Mouse (Mus musculus): ENCODE results near the gene Slc9a8.
A peak's percentile ranks its signal among the peaks of the same experiment; 100 is the strongest.

The Slc9a8 gene

DNA sequence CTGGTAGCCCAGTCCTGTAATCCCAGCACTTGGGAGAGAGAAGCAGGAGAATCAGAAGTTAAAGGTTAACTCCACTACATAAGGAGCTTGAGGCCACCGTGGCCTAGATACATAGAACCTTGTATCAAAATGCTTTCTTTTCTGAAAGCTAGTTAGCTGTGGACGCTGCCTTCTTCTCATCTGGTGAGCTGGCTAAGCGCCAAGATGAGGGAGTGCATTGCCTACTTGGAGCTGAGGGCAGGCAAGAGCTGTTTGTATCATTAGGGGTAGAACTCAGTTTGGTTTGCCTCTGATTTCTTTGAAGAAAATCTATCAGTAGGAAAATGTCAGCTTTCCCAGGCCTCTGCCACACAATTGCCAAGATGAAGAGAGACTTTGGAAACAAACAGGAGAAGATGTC, 32.3 kb downstream of the Slc9a8 start:
- DNase-seq, result peak; percentile 42

DNA sequence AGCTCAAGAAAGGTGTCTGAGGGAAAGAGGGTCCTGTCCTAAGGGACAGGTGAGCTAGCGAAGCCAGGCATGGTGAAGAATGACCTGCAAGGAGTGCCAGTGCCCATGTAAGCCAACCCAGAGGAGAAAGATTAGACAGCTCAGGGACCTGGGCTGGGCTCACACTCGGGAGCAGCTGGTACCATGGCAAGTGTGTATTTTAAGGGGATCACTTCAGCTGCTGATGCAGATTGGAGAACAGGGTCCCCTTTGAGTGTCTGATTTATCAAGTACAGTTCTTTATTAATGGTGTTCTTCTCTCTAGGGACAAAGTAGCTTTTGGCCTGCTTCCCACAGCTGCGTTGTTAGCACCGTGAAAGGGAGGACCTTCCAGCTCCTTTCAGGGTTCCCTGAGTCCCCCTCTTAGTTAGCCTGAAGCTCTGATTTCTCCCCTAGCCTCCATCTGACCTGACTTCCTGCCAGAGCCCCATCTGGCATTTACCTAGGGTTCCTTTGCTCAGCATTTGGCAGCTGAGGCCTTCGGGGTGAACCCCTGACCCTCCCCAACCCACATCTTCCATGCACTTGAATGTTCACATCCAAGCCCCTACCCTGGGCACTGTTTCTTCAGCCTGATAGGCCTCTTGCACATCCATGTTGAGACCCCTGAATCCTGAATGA, 35.0 kb downstream of the Slc9a8 start:
- DNase-seq, result no peak

DNA sequence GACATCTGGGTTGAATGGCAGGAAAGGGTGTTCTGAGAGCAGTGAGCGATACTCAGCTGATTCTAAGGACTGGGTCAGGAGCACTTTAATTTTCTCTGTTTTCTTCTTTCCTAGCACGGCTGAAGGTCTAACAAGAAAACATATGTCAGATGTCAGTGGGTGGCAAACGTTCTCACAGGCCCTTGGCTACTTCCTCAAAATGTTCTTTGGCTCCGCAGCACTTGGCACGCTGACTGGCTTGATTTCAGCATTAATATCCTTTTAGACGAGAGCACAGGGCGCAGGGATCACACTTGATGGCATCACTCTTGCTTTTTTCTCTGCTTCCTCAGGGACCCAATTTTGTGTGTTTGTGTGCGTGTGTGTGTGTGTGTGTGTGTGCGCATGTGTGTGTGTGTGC, 35.7 kb downstream of the Slc9a8 start:
- no peak for DNase-seq

DNA sequence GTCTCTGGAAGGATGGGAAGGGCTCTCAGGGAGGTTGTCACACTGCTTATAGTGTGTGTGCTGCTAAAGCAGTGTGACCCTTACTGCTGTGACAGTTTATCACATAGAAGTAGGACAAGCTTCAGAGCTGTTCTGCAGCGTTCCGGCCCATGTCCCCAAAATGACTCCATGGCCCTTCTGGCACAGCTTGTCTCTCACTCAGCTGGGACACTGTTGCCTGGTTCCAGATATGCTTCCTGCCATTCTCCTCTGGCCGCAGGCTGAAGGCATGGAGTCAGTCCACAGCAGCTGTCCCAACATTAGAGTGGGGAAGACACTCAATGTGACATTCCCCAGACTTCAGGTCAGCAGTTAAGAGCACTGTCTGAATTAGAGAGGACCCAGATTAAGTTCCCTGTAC, 37.0 kb downstream of the Slc9a8 start:
- DNase-seq, result no peak

DNA sequence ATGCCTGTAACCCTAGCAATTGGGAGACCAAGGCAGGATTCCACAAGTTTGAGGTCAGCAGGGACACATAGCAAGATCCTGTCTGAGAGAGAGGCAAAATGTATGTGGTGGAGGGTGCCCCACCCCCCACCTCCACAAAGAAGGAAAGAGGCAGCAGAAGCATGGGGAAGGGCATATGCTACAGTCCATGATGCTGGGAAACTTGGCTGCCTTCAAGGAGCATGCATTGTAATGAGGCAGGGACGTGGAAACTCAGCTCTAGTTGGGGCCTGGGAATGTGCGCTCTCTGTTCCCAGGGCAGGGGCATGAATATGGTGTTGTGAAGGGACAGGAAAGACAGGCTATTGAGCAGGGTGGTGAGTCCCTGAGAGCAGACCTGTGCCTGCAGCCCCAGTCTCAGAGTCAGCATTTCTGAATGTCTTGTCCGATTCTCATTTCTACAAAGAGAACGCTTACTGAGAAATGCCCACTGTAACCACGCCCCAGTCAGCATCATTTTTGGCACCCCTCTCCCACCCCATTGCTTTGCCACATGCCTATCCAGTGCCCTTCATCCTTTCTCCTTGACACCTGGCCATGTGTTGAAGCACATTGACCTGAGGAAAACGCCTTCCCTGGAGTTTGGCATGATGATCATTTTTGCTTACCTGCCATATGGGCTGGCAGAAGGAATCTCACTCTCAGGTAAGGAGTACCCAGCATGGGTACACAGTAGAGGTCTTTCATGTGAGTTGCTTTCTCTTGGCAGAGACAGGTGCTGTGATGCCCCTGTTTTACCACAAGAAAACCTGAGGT, 37.8 kb downstream of the Slc9a8 start:
- DNase-seq, result no peak

DNA sequence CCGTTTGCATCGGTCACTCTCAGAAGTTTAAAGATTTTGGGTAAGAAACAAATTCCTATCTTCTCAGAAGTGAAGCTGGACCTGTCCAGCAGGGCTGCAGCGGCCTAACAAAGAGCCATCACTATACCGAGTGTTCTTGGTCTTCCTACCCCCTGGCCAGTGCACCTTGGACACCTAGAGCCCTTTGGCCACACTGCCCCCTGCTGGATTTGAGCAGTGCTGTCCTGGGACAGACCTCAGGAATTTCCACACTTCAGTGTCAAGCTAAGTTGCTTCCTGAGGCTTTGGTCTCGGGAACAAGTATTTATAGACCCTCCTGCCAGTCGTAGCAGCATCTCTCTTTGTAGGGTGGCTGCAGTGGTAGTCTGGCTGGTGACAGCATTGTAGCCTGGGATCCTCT, 41.4 kb downstream of the Slc9a8 start:
- peak; percentile 54 for DNase-seq

DNA sequence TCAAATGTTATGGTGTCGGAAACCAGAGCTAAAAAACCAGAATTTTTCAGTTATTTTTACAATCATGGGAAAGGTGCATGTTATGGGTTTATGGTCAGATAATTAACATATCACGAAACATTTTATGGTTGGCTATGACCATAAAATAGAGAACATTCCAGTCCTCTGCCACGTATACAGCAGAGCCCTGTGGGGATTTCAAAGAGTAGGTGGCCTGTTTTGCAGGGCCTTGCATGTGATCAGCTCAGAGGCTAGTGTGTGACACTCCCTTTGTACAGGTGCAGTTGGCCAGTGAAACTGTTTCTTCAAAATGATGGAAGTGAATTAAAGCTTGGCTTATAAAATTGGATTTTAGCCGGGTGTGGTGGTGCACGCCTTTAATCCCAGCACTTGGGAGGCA, 42.3 kb downstream of the Slc9a8 start:
- no peak for DNase-seq

DNA sequence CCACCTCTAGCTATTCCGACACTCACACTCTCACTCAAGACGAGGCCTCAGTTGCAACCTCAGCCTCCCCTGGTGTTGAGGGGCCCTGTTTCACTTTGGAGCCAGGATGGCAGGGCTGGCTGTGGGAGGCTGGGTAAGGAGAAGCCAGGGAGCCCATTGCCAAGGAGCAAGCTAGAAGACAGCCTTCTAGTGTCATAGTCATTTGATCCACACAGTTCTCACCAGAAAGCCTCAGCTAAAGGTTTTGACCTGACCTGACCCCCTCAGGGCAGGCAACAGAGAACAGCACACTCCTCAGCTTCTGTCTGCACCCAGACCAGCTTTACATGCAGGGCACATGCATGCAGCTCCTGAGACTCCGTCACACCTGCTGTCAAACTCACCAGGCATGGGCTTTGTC, 44.4 kb downstream of the Slc9a8 start:
- DNase-seq, result no peak

DNA sequence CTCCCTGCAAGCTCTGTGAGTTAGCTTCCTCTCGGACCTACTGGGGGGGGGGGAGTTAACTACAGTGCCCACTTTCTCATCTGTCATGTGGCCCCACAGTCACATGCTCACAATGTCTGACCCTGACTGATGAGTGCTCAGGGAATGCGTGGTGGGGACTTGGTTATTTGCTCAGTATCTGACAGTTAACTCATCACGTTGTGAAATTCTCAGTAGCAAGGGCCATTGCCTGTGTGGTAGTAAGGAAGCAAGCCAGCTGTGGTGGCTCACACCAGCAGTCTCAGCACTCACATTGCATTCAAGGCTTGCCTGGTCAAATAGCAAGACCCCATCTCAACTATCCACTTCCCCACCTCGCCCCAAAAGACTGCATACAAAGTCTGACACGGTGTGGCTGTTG, 45.7 kb downstream of the Slc9a8 start:
- DNase-seq, result no peak

DNA sequence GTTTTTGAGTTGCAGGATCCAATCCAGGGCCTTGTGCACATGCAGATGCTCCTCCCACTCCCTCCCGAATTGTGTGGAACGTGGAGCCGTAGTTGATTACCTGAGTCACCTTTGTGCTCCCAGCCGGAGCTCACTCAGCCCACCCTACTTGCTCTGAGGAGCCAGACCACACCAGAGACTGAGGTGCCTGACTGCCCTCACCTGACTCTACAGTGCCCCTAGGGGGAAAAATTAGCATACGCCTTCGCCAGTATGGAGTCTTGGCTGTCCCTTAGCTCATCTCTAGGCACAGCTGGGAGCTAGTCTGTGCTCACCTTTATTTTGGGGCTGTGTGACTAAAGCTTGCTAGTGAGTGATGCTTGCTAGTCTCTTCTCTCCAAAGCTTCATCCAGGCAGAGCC, 46.9 kb downstream of the Slc9a8 start:
- DNase-seq, result no peak

DNA sequence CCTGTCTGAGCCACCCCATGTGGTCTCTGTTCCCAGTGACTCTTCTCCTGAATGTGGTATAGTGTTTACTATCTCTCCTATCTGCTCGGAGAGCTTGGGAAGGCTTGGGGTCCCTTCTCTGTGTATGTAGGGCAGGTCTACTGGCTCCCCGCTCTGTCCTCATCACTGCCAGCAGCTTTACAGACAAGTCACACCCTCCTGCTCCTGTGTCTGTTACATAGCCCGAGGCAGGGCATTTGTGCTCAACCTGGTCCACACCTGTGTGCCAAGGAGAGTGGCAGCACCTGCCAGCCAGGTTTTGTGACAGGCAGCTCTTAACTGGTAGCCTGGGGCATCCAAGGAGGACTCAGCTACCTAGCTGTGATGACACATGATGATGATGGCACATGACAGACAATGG, 49.1 kb downstream of the Slc9a8 start:
- DNase-seq, result no peak

DNA sequence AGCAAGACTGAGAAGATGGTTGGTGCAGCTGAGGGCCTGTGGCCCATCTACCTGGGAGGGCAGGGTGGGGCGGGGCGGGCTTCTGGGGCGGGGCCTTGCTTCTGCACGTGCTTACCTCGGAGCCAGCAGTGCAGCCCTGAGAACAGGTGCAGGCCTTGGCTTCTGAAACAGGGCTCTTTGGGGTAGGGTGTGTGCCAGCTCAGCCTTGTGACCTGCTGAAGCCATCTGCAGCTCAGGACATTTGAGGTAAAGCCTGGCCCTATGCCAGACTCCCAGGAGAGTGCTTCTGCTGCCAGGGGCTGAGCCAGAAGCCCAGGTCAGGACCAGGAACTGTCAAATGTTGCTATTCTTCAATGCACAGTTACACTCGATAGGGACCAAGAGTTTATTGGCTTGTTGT, 50.1 kb downstream of the Slc9a8 start:
- no peak for DNase-seq

DNA sequence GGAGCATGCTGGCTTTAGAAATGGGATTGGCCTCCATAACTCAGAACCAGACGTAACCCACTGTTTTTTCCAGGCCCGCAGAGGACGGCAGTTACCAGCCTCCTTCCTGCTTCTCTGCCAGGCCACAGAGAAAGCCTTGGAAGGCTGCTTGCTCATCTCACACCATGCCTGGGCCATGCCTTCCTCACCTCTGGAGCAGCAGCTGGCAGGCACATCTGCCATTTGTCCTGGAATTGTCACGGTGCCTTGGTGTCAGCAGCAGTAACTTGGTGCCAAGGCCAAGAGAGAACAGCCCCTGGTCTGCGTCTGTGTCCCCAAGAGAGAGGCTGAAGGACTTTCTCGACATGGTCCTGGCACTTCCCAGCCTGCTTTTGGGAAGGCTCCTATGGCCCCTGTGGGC, 52.7 kb downstream of the Slc9a8 start:
- no peak for DNase-seq

DNA sequence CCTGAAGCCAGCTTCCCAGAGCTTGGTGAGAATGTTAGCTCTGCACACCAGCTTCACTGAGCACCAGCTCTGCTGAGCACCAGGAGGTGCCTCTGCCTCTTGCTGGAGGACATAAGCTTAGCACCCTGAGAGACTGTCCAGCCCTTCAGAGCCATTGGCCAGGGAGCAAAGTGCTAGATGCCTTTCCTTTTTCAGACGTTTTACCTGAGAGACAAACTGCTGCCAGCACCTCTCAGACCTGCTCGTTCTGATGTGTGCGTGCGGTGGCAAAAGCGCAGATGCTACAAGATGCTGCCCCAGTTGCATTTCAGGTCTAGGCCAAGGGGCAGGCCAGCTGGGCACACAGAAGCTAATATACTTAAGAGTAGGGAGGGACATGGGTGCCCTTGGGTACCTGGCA, 54.1 kb downstream of the Slc9a8 start:
- DNase-seq, result no peak

DNA sequence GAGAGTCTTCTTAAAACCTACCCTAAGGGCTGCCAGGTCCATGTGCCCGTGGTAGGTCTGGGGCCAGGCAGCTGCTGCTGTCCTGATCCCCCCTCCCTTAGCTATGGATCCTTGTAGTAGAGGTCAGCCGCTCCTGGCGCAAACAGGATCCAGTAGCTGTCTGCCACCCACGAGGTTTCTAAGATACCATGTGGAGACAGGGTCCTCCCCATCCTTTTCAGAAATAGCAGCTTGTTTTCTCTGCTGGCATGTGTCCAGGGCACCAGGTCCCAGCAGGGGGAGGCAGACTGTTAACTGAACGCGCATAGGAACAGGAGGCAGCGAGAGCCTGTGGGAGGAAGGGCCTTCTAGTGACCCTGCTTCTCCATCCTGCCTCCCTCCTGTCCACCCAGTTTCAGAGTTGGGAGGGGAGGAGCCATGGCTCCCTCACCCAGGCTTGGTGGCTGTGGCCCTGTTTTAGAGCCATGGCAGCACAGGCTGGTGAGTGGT, 54.7 kb downstream of the Slc9a8 start:
- DNase-seq, result peak; percentile 79

DNA sequence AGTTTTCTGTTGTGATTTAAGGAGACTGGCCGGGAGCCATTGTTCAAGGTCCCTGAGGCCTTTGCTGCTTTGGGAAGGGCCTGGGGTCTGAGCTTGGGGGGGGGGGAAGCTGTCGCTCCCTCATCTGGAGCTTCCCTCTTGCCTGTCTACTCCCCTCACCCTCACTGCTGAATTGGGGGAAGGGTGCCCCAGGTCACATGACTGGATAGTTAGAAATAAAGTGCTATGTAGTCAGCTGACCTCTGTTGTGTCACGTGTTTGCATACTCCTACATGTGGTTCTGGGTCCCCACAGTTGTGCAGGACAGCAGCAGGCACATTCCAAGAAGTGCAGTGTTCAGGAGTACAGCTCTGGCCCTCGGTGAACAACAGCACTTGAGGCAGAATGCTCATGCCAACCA, 55.2 kb downstream of the Slc9a8 start:
- DNase-seq, result no peak

DNA sequence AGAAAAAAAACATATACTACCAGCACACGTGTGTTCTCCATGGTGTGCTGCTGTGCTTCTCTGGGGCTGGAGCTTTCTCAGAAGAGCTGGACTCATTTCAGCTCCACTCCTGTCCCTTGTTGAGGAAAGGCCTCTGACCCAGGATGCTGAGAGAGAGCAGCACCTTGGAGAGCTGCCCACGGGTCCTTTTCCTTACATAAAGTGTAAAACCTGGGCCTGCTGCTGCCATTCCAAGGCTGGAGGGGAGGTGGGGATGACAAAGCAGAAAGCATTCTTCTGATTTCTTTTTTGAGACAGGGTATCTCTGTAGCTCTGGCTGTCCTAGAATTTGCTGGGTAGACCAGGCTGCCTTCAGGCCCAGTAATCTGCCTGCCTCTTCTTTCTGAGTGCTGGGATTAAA, 56.6 kb downstream of the Slc9a8 start:
- DNase-seq, result no peak

DNA sequence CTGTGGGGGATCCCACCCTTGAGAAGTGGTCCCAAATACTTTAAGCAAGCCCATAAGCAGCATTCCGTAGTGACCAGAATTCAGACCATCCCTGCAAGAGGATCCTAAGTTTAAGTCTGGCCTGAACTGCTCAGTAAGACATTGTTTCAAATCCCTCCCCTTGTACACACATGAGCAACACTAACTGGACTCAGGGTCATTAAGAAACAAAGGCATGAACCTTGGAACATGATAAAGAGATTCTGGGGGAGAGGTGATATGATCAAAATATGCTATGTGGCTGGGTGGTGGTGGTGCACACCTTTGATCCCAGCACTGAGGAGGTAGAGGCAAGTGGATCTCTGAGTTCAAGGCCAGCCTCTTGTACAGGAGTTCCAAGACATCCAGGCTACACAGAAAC, 58.0 kb downstream of the Slc9a8 start:
- DNase-seq, result no peak

DNA sequence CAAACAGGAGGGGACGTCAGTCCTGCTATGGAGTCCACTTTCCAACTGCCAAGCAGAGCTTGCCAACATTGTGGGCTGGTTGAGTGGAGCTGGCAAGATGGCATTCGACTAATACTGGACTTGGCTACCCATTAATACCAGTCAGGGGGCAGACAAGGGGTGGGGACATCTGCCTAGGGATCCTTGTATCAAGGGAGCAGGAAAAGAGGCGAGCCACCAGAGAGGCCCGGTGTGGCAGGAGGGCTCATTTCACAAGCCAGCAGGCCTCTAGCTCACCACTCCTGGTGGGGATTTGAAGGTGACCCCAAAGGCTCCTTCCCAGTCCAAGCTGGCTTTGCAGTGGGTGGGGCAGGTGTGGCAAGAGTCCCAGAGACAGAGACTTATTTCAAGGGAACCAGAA, 61.2 kb downstream of the Slc9a8 start:
- no peak for DNase-seq

DNA sequence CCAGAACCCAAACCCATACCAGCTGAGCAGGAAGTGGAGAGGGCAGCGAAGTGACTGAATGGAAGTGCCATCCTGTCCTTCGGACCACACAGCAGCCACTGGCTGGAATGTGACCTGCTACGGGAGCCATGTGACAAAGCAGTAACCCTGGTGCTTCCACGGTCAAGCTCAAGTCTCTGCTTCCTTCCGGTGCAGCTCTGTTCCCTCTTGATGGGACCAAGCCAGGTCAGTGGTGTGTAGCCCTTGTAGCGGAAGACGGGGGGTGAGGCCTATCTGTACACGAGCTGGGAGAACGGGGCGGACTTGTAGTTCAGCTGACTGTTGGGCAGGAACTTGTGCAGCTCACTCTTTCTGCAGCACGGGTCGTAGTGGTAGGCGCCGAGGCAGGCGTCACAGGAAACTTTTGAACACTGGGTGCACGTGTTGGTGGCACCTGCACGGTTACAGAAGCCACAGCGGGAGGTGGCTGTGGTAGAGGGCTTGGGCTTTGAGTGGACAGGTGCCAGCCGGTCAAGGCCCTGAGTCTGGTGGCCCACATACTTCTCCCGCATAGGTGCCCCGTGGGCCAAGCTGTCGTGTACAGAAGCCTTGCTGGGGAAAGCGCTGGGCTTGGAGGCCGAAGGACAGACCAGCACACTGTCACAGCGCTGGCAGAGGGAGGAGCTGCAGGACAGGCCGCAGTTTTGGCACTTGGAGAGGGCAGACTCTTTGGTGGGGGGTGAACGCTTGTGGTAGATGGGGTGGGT, 61.7 kb downstream of the Slc9a8 start:
- DNase-seq, result no peak

DNA sequence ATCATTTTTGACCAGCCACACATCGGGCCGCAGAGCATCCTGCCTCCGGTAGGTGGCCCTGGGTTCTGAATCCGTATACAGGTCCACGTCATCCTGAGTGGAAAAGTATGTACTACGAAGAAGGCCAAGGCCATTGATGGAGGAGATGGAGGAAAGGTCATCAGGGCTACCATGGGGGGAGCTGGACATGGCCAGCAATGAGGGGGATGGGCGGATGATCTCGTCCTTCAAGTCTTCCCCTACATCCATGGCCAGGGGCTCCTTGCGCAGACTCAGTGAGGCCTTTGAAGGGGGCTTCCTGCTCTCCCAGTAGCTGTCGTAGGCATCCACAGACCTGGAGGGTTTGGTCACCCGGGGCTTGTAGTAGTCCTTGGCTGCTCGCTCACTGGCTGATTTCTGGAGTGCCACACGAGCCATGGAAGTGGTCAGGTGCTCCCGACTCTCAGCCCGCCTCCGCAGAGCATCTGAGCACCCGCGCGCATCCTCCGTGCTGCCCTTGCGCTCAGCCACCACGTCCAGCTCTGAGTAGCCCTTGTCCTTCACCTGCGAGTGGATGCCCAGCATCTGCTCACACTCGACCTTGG, 62.4 kb downstream of the Slc9a8 start:
- DNase-seq, result no peak

DNA sequence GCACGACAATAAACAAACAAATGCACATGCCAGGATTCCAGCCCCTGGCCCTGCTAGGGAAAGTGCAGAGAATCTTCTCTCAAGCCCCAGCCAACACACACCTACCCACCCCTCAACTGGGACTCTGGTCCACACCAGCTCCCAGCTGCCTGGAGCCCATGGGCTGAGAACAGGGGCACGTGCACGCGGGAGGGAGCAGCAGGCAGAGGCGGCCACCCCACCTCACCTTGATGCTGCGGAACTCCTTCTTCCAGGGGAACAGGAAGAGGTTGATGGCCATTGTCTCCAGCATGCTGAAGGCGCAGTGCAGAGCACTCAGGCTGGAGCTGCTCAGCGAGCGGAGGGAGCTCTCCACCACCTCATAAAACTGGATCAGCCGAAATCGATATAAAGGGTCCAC, 63.4 kb downstream of the Slc9a8 start:
- no peak for DNase-seq

All from right cerebral cortex, postnatal 14 days (tissue).